Comparison of ENCODE assay signal across 27 mouse cellular contexts in the genomic region with DNA sequence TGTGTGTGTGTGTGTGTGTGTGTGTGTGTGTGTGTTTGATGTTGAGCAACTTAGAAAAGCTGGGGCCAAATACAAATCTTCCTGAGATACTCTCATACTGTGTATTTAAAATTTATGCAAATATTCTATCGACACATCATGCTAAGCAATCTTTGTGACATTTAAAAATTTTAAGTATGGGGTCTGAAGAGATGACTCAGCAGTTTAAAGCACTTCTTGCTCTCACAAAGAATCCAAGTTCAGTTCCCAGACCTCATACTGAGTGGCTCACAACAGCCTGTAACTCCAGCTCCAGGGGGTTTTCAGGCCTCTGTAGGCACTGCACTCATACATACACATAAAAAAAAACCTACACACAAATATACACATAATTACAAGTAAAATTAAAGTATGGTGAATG. TPM values are rescaled to one million over a fixed set of nuclear protein-coding genes. Genes with fewer than 3 reads are reported as not detected.
"Had no signal": no experiment of that assay in that cellular context is flagged by ENCODE, and none has a peak within 500 bp of the region (broad histone marks: within the 10 kb centered on the region; RNA-seq: fewer than 3 reads in every experiment).

No protein-coding gene starts in this region.

- H3K4me1 ChIP-seq: midbrain, embryonic 10.5 days; midbrain, embryonic 12.5 days; neural tube, embryonic 13.5 days; neural tube, embryonic 15.5 days had no signal

- H3K36me3 ChIP-seq: midbrain, embryonic 10.5 days; midbrain, embryonic 12.5 days; neural tube, embryonic 13.5 days; neural tube, embryonic 15.5 days had no signal

- H3K9me3 ChIP-seq: midbrain, embryonic 10.5 days; midbrain, embryonic 12.5 days; neural tube, embryonic 13.5 days; neural tube, embryonic 15.5 days had no signal

- H3K9ac ChIP-seq: lung, embryonic 14.5 days; midbrain, embryonic 12.5 days; neural tube, embryonic 13.5 days; neural tube, embryonic 15.5 days had no signal

- H3K4me3 ChIP-seq: midbrain, embryonic 10.5 days; midbrain, embryonic 12.5 days; myocyte; neural tube, embryonic 13.5 days; neural tube, embryonic 15.5 days had no signal

- H3K27me3 ChIP-seq: midbrain, embryonic 12.5 days; neural tube, embryonic 13.5 days; neural tube, embryonic 15.5 days had no signal

- ATAC-seq: midbrain, embryonic 16.5 days had no signal

- DNase-seq: lung, adult 18-20 months; lung, embryonic 14.5 days; lung, postnatal 10 days; lung, postnatal 4 days; midbrain, embryonic 14.5 days; retina, postnatal 1 day; right cerebral cortex, adult 18-20 months; right cerebral cortex, postnatal 25 days; right cerebral cortex, postnatal 4 days; spleen, adult 18-20 months; thymus, adult 18-20 months; thymus, postnatal 14 days; thymus, postnatal 36 days had no signal

- H3K27ac ChIP-seq: midbrain, embryonic 10.5 days; midbrain, embryonic 12.5 days; neural tube, embryonic 13.5 days; neural tube, embryonic 15.5 days had no signal

- H3K4me2 ChIP-seq: lung, embryonic 14.5 days; midbrain, embryonic 12.5 days; neural tube, embryonic 13.5 days; neural tube, embryonic 15.5 days had no signal

RNA-seq across cellular contexts. Expression of a gene that starts 4.8 kb away (rescaled TPM):
- total RNA-seq: megakaryocyte, adult 5-6 weeks; megakaryocyte-erythroid progenitor cell, adult 5-6 weeks had no signal
- polyA plus RNA-seq: lung, embryonic 14.5 days; lung, embryonic 16.5 days; midbrain, embryonic 10.5 days; midbrain, embryonic 12.5 days; myocyte; neural tube, embryonic 11.5 days; small intestine, adult 2 months; stomach, embryonic 14.5 days; stomach, embryonic 16.5 days had no signal

RNA-seq across cellular contexts. Expression of a gene that starts 18.8 kb away (rescaled TPM):
- total RNA-seq: megakaryocyte, adult 5-6 weeks; megakaryocyte-erythroid progenitor cell, adult 5-6 weeks had no signal
- polyA plus RNA-seq: lung, embryonic 14.5 days; lung, embryonic 16.5 days; midbrain, embryonic 10.5 days; midbrain, embryonic 12.5 days; midbrain, embryonic 14.5 days; midbrain, embryonic 16.5 days; myocyte; neural tube, embryonic 11.5 days; neural tube, embryonic 13.5 days; neural tube, embryonic 15.5 days; small intestine, adult 2 months; stomach, embryonic 14.5 days; stomach, embryonic 16.5 days; thymus, postnatal 0 days had no signal

RNA-seq across cellular contexts. Expression of a gene that starts 23.9 kb away (rescaled TPM):
- total RNA-seq: megakaryocyte, adult 5-6 weeks; megakaryocyte-erythroid progenitor cell, adult 5-6 weeks had no signal
- polyA plus RNA-seq: lung, embryonic 14.5 days; lung, embryonic 16.5 days; midbrain, embryonic 10.5 days; midbrain, embryonic 12.5 days; midbrain, embryonic 14.5 days; midbrain, embryonic 16.5 days; myocyte; neural tube, embryonic 11.5 days; neural tube, embryonic 13.5 days; neural tube, embryonic 15.5 days; small intestine, adult 2 months; stomach, embryonic 14.5 days; stomach, embryonic 16.5 days; thymus, postnatal 0 days had no signal

RNA-seq across cellular contexts. Expression of a gene that starts 40.7 kb away (rescaled TPM):
- polyA plus RNA-seq: lung, embryonic 14.5 days; lung, embryonic 16.5 days; midbrain, embryonic 10.5 days; midbrain, embryonic 12.5 days; midbrain, embryonic 14.5 days; myocyte had no signal
